Mouse (Mus musculus): ENCODE results near the gene Slc38a10. TPM values are rescaled to one million over a fixed set of nuclear protein-coding genes. Genes with fewer than 3 reads are reported as not detected.

The Slc38a10 gene
- polyA plus RNA-seq, 1 experiment from 2014 or later, result 77.5 TPM

- ATAC-seq (replicated peaks; ENCODE audit: insufficient number of reproducible peaks, insufficient read depth, low FRiP score, low read depth), result peak; percentile 65; the same call in 1 of the 2 replicates
- no peak overlapping the region; the same call in 1 of the 2 replicates for H3K4me2 ChIP-seq
- no peaks in the 10 kb centered on the region for H3K27me3 ChIP-seq
- H3K27ac ChIP-seq, result peak overlapping the region; percentile 79
- H3K4me3 ChIP-seq, result no peak overlapping the region
- H3K4me1 ChIP-seq (replicated peaks), result peaks cover 35% of the 10 kb centered on the region
- H3K9ac ChIP-seq, result no peak overlapping the region
- peaks cover 44% of the 10 kb centered on the region for H3K36me3 ChIP-seq
- no peaks in the 10 kb centered on the region for H3K9me3 ChIP-seq (replicated peaks)
- 46% methylated on average over 4 of the region's 4 CpGs for WGBS
Observed at GRCm38 (mm10) chr11:120112136-120112535, 39.0 kb downstream of the Slc38a10 start.

- Histone ChIP-seq H3K4me1 (replicated peaks) (peaks cover 35% of the 10 kb centered on the region), H3K9ac (no peak overlapping the region), H3K27me3 (no peaks in the 10 kb centered on the region), H3K4me3 (no peak overlapping the region), H3K4me2 (no peak overlapping the region), H3K9me3 (replicated peaks) (no peaks in the 10 kb centered on the region), H3K27ac (peak overlapping the region; percentile 79; the same call in 1 of the 2 replicates), H3K36me3 (peaks cover 41% of the 10 kb centered on the region)
- ATAC-seq (replicated peaks; ENCODE audit: insufficient number of reproducible peaks, insufficient read depth, low FRiP score, low read depth), result no peak
- 6% methylated on average over 2 of the region's 2 CpGs for WGBS
Observed at GRCm38 (mm10) chr11:120111033-120111432, 40.1 kb downstream of the Slc38a10 start.

GRCm38 (mm10) chr11:120110554-120110953 lies 40.6 kb downstream of the Slc38a10 start:
- Histone ChIP-seq H3K9me3 (replicated peaks) (no peaks in the 10 kb centered on the region), H3K4me1 (replicated peaks) (peaks cover 35% of the 10 kb centered on the region), H3K27ac (no peak overlapping the region), H3K4me3 (no peak overlapping the region), H3K27me3 (no peaks in the 10 kb centered on the region), H3K4me2 (no peak overlapping the region), H3K9ac (no peak overlapping the region), H3K36me3 (peaks cover 46% of the 10 kb centered on the region)
- WGBS, result 72% methylated on average over 7 of the region's 7 CpGs
- ATAC-seq (replicated peaks; ENCODE audit: insufficient number of reproducible peaks, insufficient read depth, low FRiP score, low read depth), result no peak

GRCm38 (mm10) chr11:120109558-120110210 lies 41.5 kb downstream of the Slc38a10 start:
- Histone ChIP-seq H3K27ac (no peak overlapping the region), H3K4me1 (replicated peaks) (peaks cover 35% of the 10 kb centered on the region), H3K9me3 (replicated peaks) (no peaks in the 10 kb centered on the region), H3K4me3 (no peak overlapping the region), H3K4me2 (no peak overlapping the region), H3K36me3 (peaks cover 44% of the 10 kb centered on the region), H3K27me3 (no peaks in the 10 kb centered on the region), H3K9ac (no peak overlapping the region)
- WGBS, result 83% methylated on average over 14 of the region's 14 CpGs
- no peak for ATAC-seq (replicated peaks; ENCODE audit: insufficient number of reproducible peaks, insufficient read depth, low FRiP score, low read depth)

GRCm38 (mm10) chr11:120107796-120108195 lies 43.4 kb downstream of the Slc38a10 start:
- peaks cover 45% of the 10 kb centered on the region for H3K36me3 ChIP-seq
- no peak overlapping the region for H3K4me3 ChIP-seq
- H3K9me3 ChIP-seq (replicated peaks), result no peaks in the 10 kb centered on the region
- WGBS, result 83% methylated on average over 9 of the region's 9 CpGs
- H3K27me3 ChIP-seq, result no peaks in the 10 kb centered on the region
- H3K4me1 ChIP-seq (replicated peaks), result peaks cover 30% of the 10 kb centered on the region
- H3K27ac ChIP-seq, result no peak overlapping the region
- H3K9ac ChIP-seq, result no peak overlapping the region
- no peak for ATAC-seq (replicated peaks; ENCODE audit: insufficient number of reproducible peaks, insufficient read depth, low FRiP score, low read depth)
- no peak overlapping the region for H3K4me2 ChIP-seq

GRCm38 (mm10) chr11:120107026-120107425 lies 44.1 kb downstream of the Slc38a10 start:
- Histone ChIP-seq H3K4me2 (no peak overlapping the region), H3K9ac (no peak overlapping the region), H3K4me3 (no peak overlapping the region), H3K4me1 (replicated peaks) (peaks cover 25% of the 10 kb centered on the region), H3K36me3 (peaks cover 45% of the 10 kb centered on the region), H3K9me3 (replicated peaks) (no peaks in the 10 kb centered on the region), H3K27ac (no peak overlapping the region), H3K27me3 (no peaks in the 10 kb centered on the region)
- ATAC-seq (replicated peaks; ENCODE audit: insufficient number of reproducible peaks, insufficient read depth, low FRiP score, low read depth), result no peak
- WGBS, result 79% methylated on average over 2 of the region's 2 CpGs

- 80% methylated on average over 3 of the region's 3 CpGs for WGBS
- Histone ChIP-seq H3K27me3 (no peaks in the 10 kb centered on the region), H3K4me3 (no peak overlapping the region), H3K36me3 (peaks cover 25% of the 10 kb centered on the region; the same call in 1 of the 2 replicates), H3K27ac (no peak overlapping the region), H3K4me2 (no peak overlapping the region), H3K4me1 (replicated peaks) (peaks cover 23% of the 10 kb centered on the region), H3K9me3 (replicated peaks) (no peaks in the 10 kb centered on the region), H3K9ac (no peak overlapping the region)
- no peak for ATAC-seq (replicated peaks; ENCODE audit: insufficient number of reproducible peaks, insufficient read depth, low FRiP score, low read depth)
Observed at GRCm38 (mm10) chr11:120103431-120103997, 47.6 kb downstream of the Slc38a10 start.

- H3K27ac ChIP-seq, result peak overlapping the region; percentile 55
- H3K27me3 ChIP-seq, result no peaks in the 10 kb centered on the region
- H3K4me3 ChIP-seq, result no peak overlapping the region
- no peaks in the 10 kb centered on the region for H3K9me3 ChIP-seq (replicated peaks)
- H3K4me2 ChIP-seq, result no peak overlapping the region
- 1% methylated on average over 3 of the region's 3 CpGs for WGBS
- ATAC-seq (replicated peaks; ENCODE audit: insufficient number of reproducible peaks, insufficient read depth, low FRiP score, low read depth), result no peak
- H3K9ac ChIP-seq, result no peak overlapping the region
- peaks cover 33% of the 10 kb centered on the region for H3K4me1 ChIP-seq (replicated peaks)
- H3K36me3 ChIP-seq, result peaks cover 23% of the 10 kb centered on the region; the same call in 1 of the 2 replicates
Observed at GRCm38 (mm10) chr11:120101036-120101435, 50.1 kb downstream of the Slc38a10 start.

- Histone ChIP-seq H3K27me3 (no peaks in the 10 kb centered on the region), H3K9me3 (replicated peaks) (no peaks in the 10 kb centered on the region), H3K36me3 (peaks cover 26% of the 10 kb centered on the region; the same call in 1 of the 2 replicates), H3K27ac (peak within 1 kb of the TSS; percentile 97), H3K4me2 (peak within 1 kb of the TSS; percentile 85), H3K4me1 (replicated peaks) (peaks cover 26% of the 10 kb centered on the region), H3K9ac (peak within 1 kb of the TSS; percentile 86), H3K4me3 (peak within 1 kb of the TSS; percentile 74)
- peak; percentile 98 for ATAC-seq (replicated peaks; ENCODE audit: insufficient number of reproducible peaks, insufficient read depth, low FRiP score, low read depth)
- under 1% methylated on average over 77 of the region's 77 CpGs for WGBS
Observed at GRCm38 (mm10) chr11:120098588-120099511, 52.3 kb downstream of the Slc38a10 start, which contains the start of the genes Tepsin and Ndufaf8. TSS of gene Tepsin (minus strand) at chr11:120098731. TSS of gene Ndufaf8 (plus strand) at chr11:120098928.

- H3K4me1 ChIP-seq (replicated peaks), result peaks cover 8% of the 10 kb centered on the region
- no peak overlapping the region for H3K4me2 ChIP-seq
- H3K9ac ChIP-seq, result no peak overlapping the region
- no peaks in the 10 kb centered on the region for H3K27me3 ChIP-seq
- no peak overlapping the region for H3K4me3 ChIP-seq
- peak; percentile 41 for ATAC-seq (replicated peaks; ENCODE audit: insufficient number of reproducible peaks, insufficient read depth, low FRiP score, low read depth)
- WGBS, result 73% methylated on average over 23 of the region's 23 CpGs
- peaks cover 53% of the 10 kb centered on the region; the same call in 1 of the 2 replicates for H3K36me3 ChIP-seq
- no peak overlapping the region for H3K27ac ChIP-seq
- H3K9me3 ChIP-seq (replicated peaks), result no peaks in the 10 kb centered on the region
Observed at GRCm38 (mm10) chr11:120092817-120093591, 58.1 kb downstream of the Slc38a10 start.

All from heart, embryonic 15.5 days (tissue).